Mouse (Mus musculus) cerebellum, adult 11 months (tissue): ENCODE data around the gene Med12.
A peak's percentile ranks its signal among the peaks of the same experiment; 100 is the strongest.

Experiments
- DNase-seq: peaks from one replicate; pipeline ENCODE4 v3.0.0; 2022

The Med12 gene

DNA sequence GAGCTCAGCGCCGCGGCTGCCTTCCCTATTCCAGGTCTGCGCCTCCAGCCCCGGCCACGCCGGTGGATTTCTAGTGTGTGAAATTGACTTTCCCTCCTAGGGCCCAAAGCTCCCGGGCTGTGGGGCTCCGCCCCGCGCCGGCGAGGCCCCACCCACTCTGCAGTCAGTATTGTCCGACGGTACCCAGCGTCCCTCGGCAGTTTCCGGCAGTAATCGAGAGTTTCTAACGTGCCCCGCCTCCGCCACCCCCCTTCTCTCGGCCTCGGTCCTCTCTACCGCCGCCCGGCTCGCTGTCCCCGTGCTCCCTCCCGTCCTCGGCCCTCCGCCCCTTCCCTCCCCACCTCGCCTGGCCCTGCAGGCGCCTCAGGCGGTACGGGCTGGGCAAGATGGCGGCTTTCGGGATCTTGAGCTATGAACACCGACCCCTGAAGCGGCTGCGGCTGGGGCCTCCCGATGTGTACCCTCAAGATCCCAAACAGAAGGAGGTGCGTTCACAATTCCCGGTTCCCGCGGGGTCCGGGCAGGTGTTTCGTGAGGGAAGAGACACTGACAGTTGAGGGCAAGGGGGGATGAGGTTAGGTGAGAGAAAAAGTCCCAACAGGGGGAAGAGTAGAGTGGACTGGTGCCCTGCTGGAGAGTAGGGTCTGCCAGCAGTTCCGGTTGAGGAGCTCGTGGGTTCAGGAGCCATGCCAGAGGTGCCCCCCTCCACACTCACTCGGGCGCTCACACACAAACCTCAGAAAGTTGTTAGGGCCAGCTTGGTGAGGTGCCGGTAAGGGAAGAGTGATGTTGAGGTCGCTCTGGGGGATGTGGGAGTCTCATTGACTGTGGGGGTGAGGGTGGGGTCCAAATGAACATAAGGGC lies at the start of gene Med12:
Gene Med12 (plus strand): TSS at position 156 of the 864 bp plus-strand sequence.
- DNase-seq, result peak; percentile 88

DNA sequence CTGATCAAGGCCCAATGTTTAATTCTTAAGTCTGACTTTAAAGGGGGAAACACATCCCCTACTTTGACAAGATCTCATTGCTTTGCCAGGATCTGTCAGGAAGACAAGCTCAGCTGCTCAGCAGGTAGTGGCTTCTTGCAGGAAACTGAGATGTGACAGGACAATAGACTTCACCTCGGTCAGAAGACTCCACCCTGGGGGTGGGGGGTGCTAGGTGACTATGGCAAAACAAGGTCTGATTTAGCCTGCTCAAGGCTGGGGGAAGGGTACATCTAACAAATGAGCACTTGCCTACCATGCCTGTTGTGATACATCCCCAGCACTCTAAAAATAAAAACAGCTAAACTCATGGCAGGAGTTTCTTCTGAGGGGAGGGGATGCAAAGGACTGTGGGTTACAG lies 28.8 kb upstream of the Med12 start:
- DNase-seq, result no peak

DNA sequence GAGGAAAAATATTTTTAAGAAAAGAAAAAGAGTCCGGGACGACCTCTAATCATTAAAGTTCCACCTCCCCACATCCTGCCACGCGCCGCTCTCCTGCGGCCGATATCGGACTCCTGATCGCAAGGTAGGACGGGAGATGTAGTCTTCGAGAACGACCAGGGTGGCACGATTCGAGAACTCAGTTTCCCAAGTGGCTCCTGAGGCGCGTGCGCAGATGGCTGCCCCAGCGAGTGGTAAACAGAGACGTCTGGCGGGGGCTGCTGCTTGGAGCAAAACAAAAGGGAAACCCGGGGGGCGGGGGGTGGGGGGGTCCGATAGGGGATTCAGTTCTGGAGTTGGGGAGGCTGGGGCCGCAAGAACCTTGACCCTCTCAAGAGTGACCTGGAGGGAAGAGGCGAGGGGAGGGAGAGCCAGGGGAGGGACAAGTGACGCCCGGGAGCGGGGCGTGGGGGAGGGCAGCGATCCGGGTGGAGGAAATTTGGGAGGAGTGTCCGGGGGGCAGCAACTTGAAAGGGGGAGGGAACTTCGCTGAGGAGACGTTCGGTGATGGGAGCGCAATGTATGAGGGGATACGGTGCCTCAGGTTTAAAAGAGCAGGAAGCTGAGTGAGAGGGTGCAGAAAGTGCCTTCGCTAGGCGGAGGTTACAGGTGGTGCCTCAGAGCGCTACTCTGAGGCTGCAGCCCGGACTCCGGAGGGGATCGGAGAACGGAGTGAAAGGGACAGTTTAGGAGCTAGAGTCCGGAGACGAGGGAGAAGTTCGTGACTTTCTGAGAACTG lies 19.7 kb upstream of the Med12 start, which contains the start of gene Foxo4:
Gene Foxo4 (plus strand): TSS at position 577 of the 778 bp plus-strand sequence.
- DNase-seq, result peak; percentile 82

DNA sequence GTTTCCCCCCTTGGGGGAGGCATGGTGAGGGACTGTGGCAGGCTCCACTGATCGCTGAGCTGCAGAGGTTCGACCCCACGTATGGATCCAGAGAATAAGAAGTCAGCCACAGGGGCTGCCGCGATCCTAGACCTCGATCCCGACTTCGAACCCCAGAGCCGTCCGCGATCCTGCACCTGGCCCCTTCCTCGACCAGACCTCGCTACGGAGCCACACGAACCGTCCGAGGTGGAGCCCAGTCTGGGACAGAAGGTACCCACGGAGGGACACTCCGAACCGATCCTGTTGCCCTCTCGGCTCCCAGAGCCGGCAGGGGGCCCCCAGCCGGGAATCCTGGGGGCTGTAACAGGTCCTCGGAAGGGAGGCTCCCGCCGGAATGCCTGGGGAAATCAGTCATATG lies 19.1 kb upstream of the Med12 start:
- DNase-seq, result no peak

DNA sequence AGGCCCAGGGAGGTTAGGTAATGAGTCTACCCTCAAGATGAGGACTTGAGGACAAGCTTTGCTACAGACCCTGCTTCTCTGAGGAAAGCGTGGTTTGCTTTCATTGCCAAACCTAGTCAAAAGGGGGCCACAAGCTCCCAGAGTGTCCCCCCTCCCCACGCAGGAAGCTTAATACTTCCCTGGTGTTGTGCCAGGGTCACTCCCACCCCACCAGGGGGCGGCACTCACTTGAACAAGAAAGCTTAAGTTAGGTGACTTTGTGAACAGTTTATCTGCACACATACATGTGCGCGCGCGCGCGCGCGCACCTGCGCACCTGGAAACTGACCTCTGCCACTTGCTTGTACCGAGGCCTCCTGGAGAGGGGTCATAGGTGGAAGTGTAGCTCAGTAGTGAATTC lies 17.2 kb upstream of the Med12 start:
- no peak for DNase-seq

DNA sequence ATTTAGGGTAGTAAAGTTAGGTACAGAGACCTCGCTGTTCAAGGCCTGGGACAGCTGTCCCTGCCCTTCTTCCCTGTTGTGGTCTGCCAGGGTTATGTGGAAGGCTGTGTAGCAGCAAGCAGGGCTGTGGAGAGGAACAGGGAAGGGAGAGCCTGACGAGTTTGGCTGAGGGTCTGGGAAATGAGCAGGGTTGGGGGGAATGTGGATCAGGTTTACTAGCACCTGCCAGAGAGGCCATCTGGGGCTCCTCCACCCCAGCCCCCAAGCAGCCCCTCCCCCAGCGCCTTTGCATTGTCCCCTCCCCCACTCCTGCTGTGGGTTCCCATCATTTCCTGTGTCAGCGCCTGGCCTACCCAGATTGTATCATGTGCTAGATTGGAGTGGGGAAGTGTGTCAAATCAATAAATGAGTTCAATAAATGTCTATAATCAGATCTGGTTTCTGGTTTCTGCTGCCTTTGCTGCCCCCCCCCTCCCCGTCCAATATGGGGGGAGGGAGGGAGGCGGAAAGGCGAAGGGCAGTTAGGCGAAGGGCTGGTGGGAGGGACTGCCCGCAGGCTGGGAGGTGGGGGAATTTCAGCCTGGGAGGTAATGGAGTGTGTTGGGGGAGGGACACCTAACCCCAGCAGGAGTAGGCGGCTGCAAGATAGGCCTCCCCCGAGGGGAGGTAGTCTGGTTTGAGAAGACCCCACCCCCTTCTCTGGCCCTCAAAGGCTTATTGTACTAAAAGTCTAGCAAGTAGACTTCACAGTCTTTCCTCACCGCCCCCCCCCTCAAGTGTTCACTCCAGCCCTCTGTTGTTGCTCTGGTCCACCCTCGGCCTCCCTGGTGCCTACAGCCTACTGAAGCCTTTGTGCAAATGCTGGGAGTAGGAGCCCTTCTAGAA lies 13.1 kb upstream of the Med12 start:
- DNase-seq, result no peak

DNA sequence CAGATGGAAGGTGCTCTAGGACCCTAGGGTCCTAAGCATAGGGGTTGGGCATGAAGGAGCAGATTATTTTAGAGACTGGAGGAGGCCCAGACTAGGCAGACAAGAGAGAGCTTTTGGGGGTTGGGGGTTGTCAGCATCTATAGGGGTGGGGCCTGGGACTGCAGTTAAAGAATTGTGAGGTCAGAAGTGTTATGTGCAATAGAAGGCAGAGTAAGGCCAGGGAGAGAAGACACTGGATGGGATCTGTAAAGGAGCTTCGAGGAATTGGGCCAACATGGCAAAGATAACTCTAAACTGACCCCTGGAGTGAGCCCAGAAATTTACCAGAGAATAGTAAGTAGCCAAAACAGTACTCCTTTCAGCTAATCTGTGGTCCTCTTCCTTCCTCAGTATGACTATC lies 9.9 kb upstream of the Med12 start, which contains the start of gene Gm614:
Gene Gm614 (minus strand): TSS at position 101 of the 400 bp plus-strand sequence.
- DNase-seq, result no peak

DNA sequence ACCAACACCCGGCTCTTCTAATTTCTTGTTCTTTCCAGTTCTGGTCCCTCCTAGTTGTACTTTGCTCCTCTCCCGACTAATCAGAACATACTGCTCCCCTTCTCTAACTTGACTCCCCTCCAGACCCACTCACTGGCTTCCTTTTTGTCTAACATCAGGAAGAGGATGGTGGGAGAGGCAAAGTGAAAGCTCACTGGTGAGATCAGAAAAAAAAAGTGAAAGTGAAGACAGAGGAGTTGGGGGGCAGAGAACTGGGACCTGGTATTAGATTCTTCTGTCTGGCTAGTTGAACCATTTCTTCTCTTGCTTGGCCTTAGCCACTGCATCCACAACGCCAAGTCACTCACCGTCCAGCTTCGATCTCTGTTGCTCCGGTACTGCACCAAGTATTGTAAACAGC lies 7.2 kb upstream of the Med12 start:
- DNase-seq, result no peak

DNA sequence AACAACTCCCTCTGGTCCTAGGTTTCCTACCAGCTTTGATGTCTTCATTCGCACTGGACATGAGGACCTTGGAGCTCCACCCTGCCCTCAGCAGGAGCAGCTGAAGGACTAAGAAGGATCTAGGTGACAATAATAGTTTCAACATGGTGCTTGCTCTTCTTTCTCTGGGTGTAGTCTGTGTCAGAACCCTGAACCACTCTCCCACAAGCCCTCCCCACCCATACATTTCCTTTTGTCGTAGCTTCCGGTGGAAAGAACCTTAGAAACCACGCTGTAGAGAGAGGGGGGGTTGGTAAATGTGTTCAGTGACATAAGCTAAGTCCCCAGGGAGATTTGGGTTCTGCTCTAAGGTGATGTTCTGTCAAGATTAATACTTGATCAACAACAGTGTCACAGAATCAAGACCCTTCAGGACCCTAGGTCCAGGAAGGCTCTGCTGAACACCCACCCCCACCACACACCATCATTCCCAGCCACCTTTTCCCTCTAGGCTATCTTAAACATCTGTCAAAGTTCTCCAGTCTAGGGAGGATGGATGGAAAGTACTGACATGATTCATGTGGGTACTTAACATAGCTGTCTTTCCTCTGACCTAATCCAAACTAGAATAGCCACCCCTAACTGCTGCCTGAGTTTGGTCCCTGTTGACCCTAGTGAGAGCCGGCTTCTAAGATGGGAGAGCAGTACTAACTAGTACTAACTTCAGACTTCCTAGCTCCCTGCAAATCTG lies 5.6 kb upstream of the Med12 start, which contains the start of gene Il2rg:
Gene Il2rg (minus strand): TSS at position 231 of the 730 bp plus-strand sequence.
- no peak for DNase-seq

DNA sequence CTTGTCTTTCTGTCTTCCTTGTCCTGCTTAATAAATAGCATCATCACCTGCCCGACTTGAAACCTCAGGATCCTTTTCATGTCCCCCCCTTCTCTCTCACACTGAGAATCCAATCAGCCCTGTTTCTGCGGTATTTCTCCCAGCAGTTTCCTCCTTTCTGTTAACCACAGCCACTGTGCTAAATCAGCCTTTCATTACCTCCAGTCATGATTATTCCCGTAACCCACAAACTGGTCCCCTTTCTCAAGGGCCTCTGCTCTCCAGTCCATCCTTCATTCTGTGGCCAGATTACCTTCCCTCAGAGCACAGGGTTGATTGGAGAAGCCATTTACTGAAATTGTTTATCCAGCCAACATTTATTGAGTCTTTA lies 5.1 kb upstream of the Med12 start, which contains the start of gene Gm20489:
Gene Gm20489 (minus strand): TSS at position 269 of the 370 bp plus-strand sequence.
- no peak for DNase-seq

DNA sequence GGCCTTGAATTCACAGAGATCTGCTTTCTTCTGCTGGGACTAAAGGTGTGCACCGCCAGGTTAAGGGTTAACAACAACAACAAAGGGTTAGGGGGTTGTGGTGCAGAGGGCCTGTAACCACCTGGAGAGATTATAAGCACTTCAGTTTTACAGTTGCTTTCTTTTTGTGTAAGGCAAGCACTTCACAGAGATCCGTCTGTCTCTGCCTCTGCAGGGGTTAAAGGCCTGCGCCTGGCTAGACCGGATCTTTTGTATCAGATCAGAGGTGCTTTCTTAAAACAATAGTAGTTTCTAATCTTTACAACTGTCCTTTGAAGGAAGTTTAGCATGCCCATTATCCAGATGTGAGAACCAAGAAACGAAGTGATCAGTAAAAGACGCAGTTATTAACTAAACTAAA lies 420 bp upstream of the Med12 start:
- DNase-seq, result no peak

DNA sequence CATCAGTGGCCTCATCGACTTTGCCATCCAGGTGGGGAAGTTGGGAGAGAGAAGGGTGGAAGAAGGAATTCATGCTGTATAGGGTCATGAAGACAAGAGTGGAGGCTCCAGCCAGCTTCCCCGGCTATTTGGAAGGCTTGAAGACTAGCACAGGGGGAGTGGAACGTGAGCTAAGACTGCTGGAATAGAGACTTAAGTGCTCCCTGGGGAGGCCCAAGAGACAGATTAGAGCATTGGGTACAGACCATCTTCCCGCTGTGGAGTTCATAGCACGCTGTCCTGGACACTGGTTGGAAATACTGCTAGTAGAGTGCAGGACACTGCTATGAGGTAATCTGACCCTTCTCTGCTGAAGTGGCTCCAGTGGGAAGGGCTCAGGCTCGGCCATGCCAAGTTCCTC lies 9.0 kb downstream of the Med12 start:
- DNase-seq, result no peak

DNA sequence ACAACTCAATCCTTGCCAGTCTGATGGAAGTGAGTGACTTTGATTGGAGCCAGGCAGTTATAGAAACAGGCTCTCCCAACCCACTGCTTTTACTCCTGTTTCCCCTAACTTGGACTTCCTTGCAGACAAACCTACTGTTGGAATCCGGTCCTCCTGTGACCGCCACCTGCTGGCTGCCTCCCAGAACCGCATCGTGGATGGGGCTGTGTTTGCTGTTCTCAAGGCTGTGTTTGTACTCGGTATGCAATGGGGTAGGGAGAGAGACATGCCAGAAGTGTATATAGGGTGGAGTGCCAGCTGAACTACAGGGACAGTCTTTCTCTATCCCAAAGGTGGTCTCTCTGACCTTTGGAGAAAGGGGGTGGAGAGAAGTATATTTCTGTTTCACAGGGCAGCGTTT lies 11.7 kb downstream of the Med12 start:
- peak; percentile 45 for DNase-seq

DNA sequence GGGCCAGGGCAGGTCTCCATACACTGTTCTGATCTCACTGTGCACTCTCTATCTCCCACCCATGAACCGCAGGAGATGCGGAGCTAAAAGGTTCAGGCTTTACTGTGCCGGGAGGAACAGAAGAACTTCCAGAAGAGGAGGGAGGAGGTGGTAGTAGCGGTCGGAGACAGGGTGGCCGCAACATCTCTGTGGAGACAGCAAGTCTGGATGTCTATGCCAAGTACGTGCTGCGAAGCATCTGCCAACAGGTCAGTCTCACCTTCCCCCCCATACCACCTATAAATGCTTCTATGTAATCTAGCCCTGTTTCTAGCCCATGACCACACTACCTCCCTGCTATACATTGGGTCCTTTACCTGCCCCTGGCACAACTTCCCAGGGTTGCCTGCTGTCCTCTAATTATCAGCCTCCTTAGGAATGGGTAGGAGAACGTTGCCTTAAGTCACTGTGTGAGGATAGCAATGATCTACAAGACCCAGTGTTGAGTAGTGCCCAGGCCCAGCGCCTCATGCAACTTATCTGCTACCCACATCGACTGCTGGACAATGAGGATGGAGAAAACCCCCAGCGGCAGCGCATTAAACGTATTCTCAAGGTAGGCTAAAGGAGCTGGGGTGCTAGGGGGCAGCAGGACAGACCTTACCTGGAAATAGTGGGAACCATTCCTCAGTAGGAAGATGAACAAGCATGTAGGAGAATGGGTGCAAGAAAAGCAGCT lies 12.3 kb downstream of the Med12 start:
- no peak for DNase-seq

DNA sequence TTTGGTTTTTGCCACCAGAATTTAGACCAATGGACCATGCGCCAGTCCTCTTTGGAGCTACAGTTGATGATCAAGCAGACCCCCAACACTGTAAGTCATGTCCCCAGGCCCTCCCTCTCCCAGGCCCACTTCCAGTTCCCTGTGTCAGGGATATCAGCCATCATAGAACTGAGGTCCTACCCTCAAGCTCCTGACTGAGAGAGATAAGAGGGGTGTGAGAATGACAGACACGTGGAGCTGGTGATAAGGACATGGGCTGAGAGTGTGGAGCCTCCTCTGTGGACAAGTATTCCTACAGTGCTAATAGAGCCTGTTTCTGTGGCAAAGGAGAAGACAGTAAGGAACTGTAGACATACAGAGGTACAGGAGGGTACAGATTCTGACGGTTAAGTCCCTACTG lies 13.7 kb downstream of the Med12 start:
- no peak for DNase-seq

DNA sequence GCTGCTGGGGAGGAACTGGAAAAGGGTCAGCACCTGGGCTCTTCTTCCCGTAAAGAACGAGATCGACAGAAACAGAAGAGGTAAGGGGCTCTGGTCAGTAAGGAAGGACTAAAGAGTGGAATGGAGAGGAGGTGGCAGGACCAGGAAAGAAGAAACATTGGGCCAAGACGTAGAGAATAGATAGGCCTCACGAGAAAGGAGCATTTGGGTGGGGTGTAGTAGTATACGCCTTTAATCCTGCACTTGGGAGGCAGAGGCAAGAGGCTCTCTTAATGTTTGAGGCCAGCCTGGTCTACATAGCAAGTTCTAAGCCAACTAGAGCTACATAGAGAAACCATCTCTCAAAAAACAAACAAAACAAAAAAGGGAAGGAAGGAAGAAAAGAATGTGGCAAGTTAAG lies 14.6 kb downstream of the Med12 start:
- no peak for DNase-seq

DNA sequence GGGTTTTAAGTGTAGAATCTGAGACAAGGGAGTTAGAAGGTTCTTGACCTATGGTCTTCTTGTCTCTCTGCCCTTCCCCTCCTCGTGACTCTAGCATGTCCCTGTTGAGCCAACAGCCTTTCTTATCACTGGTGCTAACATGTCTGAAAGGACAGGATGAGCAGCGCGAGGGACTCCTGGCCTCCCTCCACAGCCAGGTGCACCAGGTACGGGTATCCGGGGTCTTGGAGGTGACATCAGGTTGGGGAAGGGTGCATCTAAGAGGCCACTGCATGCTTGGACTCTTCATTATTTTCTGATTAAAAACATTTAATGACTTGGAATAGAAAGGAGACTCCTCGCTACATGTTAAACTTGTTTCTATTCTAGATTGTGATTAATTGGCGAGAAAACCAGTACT lies 15.2 kb downstream of the Med12 start:
- DNase-seq, result no peak

DNA sequence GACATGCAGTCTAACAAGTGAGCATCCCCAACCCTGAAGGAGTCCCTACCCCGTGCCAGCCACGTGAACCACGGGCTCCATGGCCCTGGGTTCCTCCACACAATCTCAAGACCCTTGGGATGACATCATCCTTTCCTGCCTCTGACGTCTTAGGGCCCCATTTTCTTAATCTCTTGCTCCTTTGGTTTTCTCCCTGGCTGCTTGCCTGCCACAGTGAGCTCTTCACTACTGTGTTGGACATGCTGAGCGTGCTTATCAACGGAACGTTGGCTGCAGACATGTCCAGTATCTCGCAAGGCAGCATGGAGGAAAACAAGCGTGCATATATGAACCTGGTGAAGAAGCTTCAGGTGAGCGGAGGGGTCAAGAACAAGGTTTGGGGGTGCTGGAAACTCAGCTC lies 16.3 kb downstream of the Med12 start:
- no peak for DNase-seq

DNA sequence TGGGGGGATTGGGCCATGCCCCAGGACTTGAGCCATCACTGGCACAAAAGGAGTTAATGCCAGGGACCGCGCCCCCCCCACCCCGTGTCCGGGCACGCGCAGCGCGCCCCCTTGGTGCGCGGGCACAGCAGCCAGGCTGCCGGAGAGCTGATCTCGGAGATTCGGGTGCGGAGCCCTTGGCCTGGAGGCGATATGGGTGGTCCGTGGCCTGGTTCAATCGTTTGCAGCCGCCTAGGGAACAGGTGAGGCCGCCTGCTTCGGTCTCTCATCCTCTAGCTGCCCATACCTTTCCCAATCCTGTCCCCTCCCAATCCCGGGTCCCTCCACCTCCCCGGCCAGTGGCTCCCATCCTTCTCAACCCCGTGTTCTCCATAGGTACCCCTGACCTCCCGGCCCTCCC lies 25.2 kb downstream of the Med12 start, which contains the start of gene Nlgn3:
Gene Nlgn3 (plus strand): TSS at position 114 of the 400 bp plus-strand sequence.
- DNase-seq, result peak; percentile 47

DNA sequence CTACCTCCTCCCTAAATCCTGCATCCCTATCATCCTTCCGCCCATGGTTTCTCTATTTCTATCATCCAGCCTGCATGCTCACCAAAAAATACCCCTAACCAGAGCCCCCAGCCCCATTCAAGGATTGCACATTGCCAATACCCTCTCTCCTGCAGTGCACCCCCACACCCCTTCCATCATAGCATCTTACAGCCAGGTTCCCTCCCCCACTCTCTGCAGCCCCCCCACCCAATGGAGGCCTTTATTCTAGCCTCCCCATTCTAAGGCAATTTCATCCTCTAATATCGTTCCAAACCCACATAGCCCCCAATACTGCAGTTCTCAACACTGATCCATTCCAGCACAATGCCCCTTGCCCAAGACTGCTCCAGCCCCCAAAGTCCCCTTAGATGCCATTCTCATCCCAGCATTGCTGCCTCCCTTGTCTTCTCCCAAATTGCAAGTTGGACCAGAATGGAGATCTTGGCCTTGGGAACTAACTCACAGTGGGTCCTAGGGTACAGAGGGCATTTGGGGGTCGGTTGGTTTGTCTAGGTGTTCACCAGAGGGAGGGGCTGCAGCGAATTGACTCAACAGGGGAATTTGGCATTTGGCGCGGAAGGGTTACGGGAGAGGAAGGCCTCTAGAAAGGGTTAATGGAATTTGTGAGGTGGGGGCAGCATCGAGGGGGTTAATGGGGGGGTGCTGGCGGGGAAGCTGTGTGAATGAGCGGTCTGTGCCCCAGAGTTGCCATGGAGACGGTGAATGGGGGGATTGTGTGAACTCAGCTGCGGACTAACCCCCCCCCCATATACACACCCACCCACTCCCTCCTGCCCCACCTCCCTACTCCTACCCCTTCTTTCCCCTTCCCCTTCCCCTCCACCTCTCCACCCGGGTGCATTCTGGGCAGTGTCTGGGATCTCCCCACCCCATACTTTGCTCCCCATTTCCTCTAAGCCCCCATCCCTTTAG lies 25.9 kb downstream of the Med12 start:
- DNase-seq, result no peak
